Mouse (Mus musculus) stomach, postnatal 0 days (tissue): ENCODE data around the gene Fam163a. TPM values are rescaled to one million over a fixed set of nuclear protein-coding genes. Genes with fewer than 3 reads are reported as not detected.

Experiments used
- ATAC-seq: fragments of 200-750 bp; cut with Nextera tagmentation; 2 replicates; pipeline ENCODE4 v1.8.0; 2017; ENCODE audit not compliant: low FRiP score, low TSS enrichment
- DNase-seq: peaks from one replicate; pipeline ENCODE4 v3.0.0-alpha.2; 2016; ENCODE audit warnings: low spot score
- H3K27ac ChIP-seq: fragments of 300-500 bp; sonication (generic); replicated peaks from 2 replicates; pipeline ENCODE4 v1.5.1; 2014; ENCODE audit warnings: mild to moderate bottlenecking, control low read depth
- H3K27me3 ChIP-seq: fragments of 300-500 bp; sonication (generic); 2 replicates; pipeline ENCODE4 v1.6.1; 2014; ENCODE audit warnings: low read length; ENCODE audit not compliant: control insufficient read depth, insufficient read depth
- H3K36me3 ChIP-seq: fragments of 300-500 bp; sonication (generic); 2 replicates; pipeline ENCODE4 v1.6.1; 2014; ENCODE audit warnings: low read length, mixed read lengths; ENCODE audit not compliant: control insufficient read depth, insufficient read depth
- H3K4me1 ChIP-seq: fragments of 300-500 bp; sonication (generic); replicated peaks from 2 replicates; pipeline ENCODE4 v1.6.1; 2014; ENCODE audit warnings: antibody characterized with exemption; ENCODE audit not compliant: control insufficient read depth, insufficient read depth
- H3K4me2 ChIP-seq: fragments of 300-500 bp; sonication (generic); replicated peaks from 2 replicates; pipeline ENCODE4 v1.6.1; 2014; ENCODE audit warnings: low read depth, mild to moderate bottlenecking, control low read depth, moderate library complexity
- H3K4me3 ChIP-seq: fragments of 300-500 bp; sonication (generic); 2 replicates; pipeline ENCODE4 v1.5.1; 2014; ENCODE audit warnings: low read depth, low read length, control low read depth
- H3K9ac ChIP-seq: fragments of 300-500 bp; sonication (generic); 2 replicates; pipeline ENCODE4 v1.6.1; 2014; ENCODE audit warnings: mild to moderate bottlenecking, low read length, control low read depth, mixed read lengths
- H3K9me3 ChIP-seq: fragments of 300-500 bp; sonication (generic); 2 replicates; pipeline ENCODE4 v1.6.1; 2016; ENCODE audit warnings: low read length; ENCODE audit not compliant: control insufficient read depth
- CTCF ChIP-seq: IDR thresholded peaks from 2 replicates; pipeline ENCODE4 v1.5.1; 2016; ENCODE audit warnings: antibody characterized with exemption, low read depth, mild to moderate bottlenecking, moderate library complexity
- EP300 ChIP-seq: optimal IDR thresholded peaks from 2 replicates; pipeline ENCODE3; 2016; ENCODE audit warnings: antibody characterized with exemption
- WGBS: fragments of 180-500 bp; shearing (Covaris S2); extraction: QIAGEN DNeasy Blood & Tissue Kit; methylation state at CpG from one replicate; pipeline ENCODE4 v1.1.7; 2014; 5-methylcytosine and 5-hydroxymethylcytosine counted together
- polyA plus RNA-seq: library from polyadenylated mRNA; unstranded; fragments of >200 nt; fragmentation: Nextera tagmentation; extraction: Ambion mirVana; gene quantifications from 2 replicates; pipeline ENCODE4 v1.2.1, GENCODE M21; 2015

Fam163a gene
- polyA plus RNA-seq, 1 experiment from 2014 or later: 1.2 TPM

GRCm38 (mm10) chr1:156046688-156047087 is 158.1 kb downstream of the Fam163a start:
- Histone ChIP-seq H3K9me3 (no peaks in the 10 kb centered on the region), H3K4me2 (no peak overlapping the region), H3K36me3 (peaks cover 7% of the 10 kb centered on the region), H3K9ac (no peak overlapping the region), H3K27ac (no peak overlapping the region), H3K4me1 (no peaks in the 10 kb centered on the region; the same call in 1 of the 2 replicates), H3K4me3 (no peak overlapping the region), H3K27me3 (no peaks in the 10 kb centered on the region)
- no peak for TF ChIP-seq EP300
- TF ChIP-seq CTCF: no peak
- DNase-seq: no peak
- ATAC-seq: no peak
- WGBS: 79% methylated on average over 3 of the region's 3 CpGs

GRCm38 (mm10) chr1:156044211-156044611 is 160.6 kb downstream of the Fam163a start:
- Histone ChIP-seq H3K9me3 (no peaks in the 10 kb centered on the region), H3K27me3 (no peaks in the 10 kb centered on the region), H3K4me1 (no peaks in the 10 kb centered on the region; the same call in 1 of the 2 replicates), H3K4me2 (no peak overlapping the region), H3K27ac (no peak overlapping the region), H3K36me3 (0 out of 2 replicates have a peak, but pooled peaks cover 3% of the 10 kb centered on the region), H3K9ac (no peak overlapping the region), H3K4me3 (no peak overlapping the region)
- no peak for ATAC-seq
- TF ChIP-seq CTCF: no peak
- no peak for TF ChIP-seq EP300
- no peak for DNase-seq
- WGBS: 61% methylated on average over 5 of the region's 5 CpGs

- Histone ChIP-seq H3K27me3 (no peaks in the 10 kb centered on the region), H3K4me1 (no peaks in the 10 kb centered on the region; the same call in 1 of the 2 replicates), H3K9ac (no peak overlapping the region), H3K27ac (0 out of 2 replicates have a peak overlapping the region, but pooled peaks have one; percentile 13), H3K4me3 (no peak overlapping the region), H3K36me3 (0 out of 2 replicates have a peak, but pooled peaks cover 3% of the 10 kb centered on the region), H3K4me2 (no peak overlapping the region), H3K9me3 (no peaks in the 10 kb centered on the region)
- TF ChIP-seq EP300 (no peak), CTCF (peak; percentile 83)
- 12% methylated on average over 4 of the region's 4 CpGs for WGBS
- DNase-seq (peak; percentile 67), ATAC-seq (0 out of 2 replicates have a peak, but pooled peaks have one; percentile 35)
Observed at GRCm38 (mm10) chr1:156043027-156043426, 161.8 kb downstream of the Fam163a start.

- no peak for ATAC-seq
Observed at GRCm38 (mm10) chr1:156042481-156042880, 162.3 kb downstream of the Fam163a start.

GRCm38 (mm10) chr1:156041451-156042241 is 163.2 kb downstream of the Fam163a start:
- TF ChIP-seq CTCF (no peak), EP300 (no peak)
- Histone ChIP-seq H3K4me1 (no peaks in the 10 kb centered on the region; the same call in 1 of the 2 replicates), H3K27ac (0 out of 2 replicates have a peak overlapping the region, but pooled peaks have one; percentile 61), H3K27me3 (no peaks in the 10 kb centered on the region), H3K4me2 (peak overlapping the region; percentile 58), H3K36me3 (0 out of 2 replicates have a peak, but pooled peaks cover 3% of the 10 kb centered on the region), H3K9me3 (no peaks in the 10 kb centered on the region), H3K9ac (peak overlapping the region; percentile 36; the same call in 1 of the 2 replicates), H3K4me3 (peak overlapping the region; percentile 46)
- 15% methylated on average over 7 of the region's 7 CpGs for WGBS
- no peak for DNase-seq
- ATAC-seq: peak; percentile 61

More at GRCm38 (mm10) chr1:156042481-156042880, 162.3 kb downstream of the Fam163a start:
- Histone ChIP-seq H3K27me3 (no peaks in the 10 kb centered on the region), H3K4me3 (peak overlapping the region; percentile 46; the same call in 1 of the 2 replicates), H3K27ac (no peak overlapping the region), H3K36me3 (0 out of 2 replicates have a peak, but pooled peaks cover 3% of the 10 kb centered on the region), H3K4me1 (no peaks in the 10 kb centered on the region; the same call in 1 of the 2 replicates), H3K4me2 (peak overlapping the region; percentile 58; the same call in 1 of the 2 replicates), H3K9ac (no peak overlapping the region), H3K9me3 (no peaks in the 10 kb centered on the region)
- WGBS: 82% methylated on average over 5 of the region's 5 CpGs
- TF ChIP-seq EP300 (no peak), CTCF (no peak)
- no peak for DNase-seq
